Mouse (Mus musculus) midbrain, embryonic 16.5 days (tissue): Measurements from ENCODE around the gene Gpr137b. TPM values are rescaled to one million over a fixed set of nuclear protein-coding genes. Genes with fewer than 3 reads are reported as not detected.
"Not testable (repeated sequence)": the region's sequence is repeated elsewhere in the genome, so short reads cannot be mapped to it uniquely, and the experiment has no call there.

ENCODE experiments used
- ATAC-seq: fragments of 200-750 bp; cut with Nextera tagmentation; 2 replicates; pipeline ENCODE4 v1.8.0; 2017; ENCODE audit warnings: moderate TSS enrichment
- H3K27ac ChIP-seq: fragments of 300-500 bp; sonication (generic); 2 replicates; pipeline ENCODE4 v1.5.1; 2014; ENCODE audit warnings: mild to moderate bottlenecking, low read length, mixed read lengths
- H3K27me3 ChIP-seq: fragments of 300-500 bp; sonication (generic); 2 replicates; pipeline ENCODE4 v1.6.1; 2014; ENCODE audit warnings: low read depth, low read length, mixed read lengths; ENCODE audit not compliant: control insufficient read depth, insufficient read depth
- H3K36me3 ChIP-seq: fragments of 300-500 bp; sonication (generic); 2 replicates; pipeline ENCODE4 v1.6.1; 2014; ENCODE audit warnings: mild to moderate bottlenecking, low read length, moderate library complexity, mixed read lengths; ENCODE audit not compliant: control insufficient read depth, insufficient read depth
- H3K4me1 ChIP-seq: fragments of 300-500 bp; sonication (generic); 2 replicates; pipeline ENCODE4 v1.6.1; 2014; ENCODE audit warnings: mild to moderate bottlenecking, low read length, mixed read lengths; ENCODE audit not compliant: control insufficient read depth, insufficient read depth
- H3K4me2 ChIP-seq: fragments of 300-500 bp; sonication (generic); 2 replicates; pipeline ENCODE4 v1.6.1; 2014; ENCODE audit warnings: mild to moderate bottlenecking, low read length, mixed read lengths
- H3K4me3 ChIP-seq: fragments of 300-500 bp; sonication (generic); 2 replicates; pipeline ENCODE4 v1.5.1; 2014; ENCODE audit warnings: low read depth, mild to moderate bottlenecking, low read length, moderate library complexity, mixed read lengths
- H3K9ac ChIP-seq: fragments of 300-500 bp; sonication (generic); 2 replicates; pipeline ENCODE4 v1.6.1; 2014; ENCODE audit warnings: low read depth, low read length, mixed read lengths
- H3K9me3 ChIP-seq: fragments of 300-500 bp; sonication (generic); replicated peaks from 2 replicates; pipeline ENCODE4 v1.6.1; 2014; ENCODE audit warnings: mild to moderate bottlenecking, low read length, mixed read lengths; ENCODE audit not compliant: control insufficient read depth, poor library complexity, severe bottlenecking
- WGBS: fragments of 180-500 bp; shearing (Covaris S2); extraction: QIAGEN DNeasy Blood & Tissue Kit; methylation state at CpG from one replicate; pipeline ENCODE4 v1.1.7; 2014; 5-methylcytosine and 5-hydroxymethylcytosine counted together
- polyA plus RNA-seq: library from polyadenylated mRNA; unstranded; fragments of >200 nt; fragmentation: Nextera tagmentation; extraction: Ambion mirVana; gene quantifications from 2 replicates; pipeline ENCODE4 v1.2.1, GENCODE M21; 2015

Gene Gpr137b
- polyA plus RNA-seq, 1 experiment from 2014 or later = 28.5 TPM

GRCm38 (mm10) chr13:13350681-13351080, 43.1 kb downstream of the Gpr137b start:
- H3K27ac ChIP-seq, H3K4me2 ChIP-seq, H3K27me3 ChIP-seq, H3K9ac ChIP-seq, H3K4me1 ChIP-seq, ATAC-seq, H3K9me3 ChIP-seq, H3K36me3 ChIP-seq, H3K4me3 ChIP-seq: not testable (repeated sequence)
- WGBS = 81% methylated on average over 7 of the region's 7 CpGs

GRCm38 (mm10) chr13:13349288-13349687, 44.5 kb downstream of the Gpr137b start:
- Histone ChIP-seq H3K9ac (no peak overlapping the region), H3K4me2 (no peak overlapping the region), H3K36me3 (no peaks in the 10 kb centered on the region), H3K27ac (no peak overlapping the region), H3K9me3 (no peaks in the 10 kb centered on the region), H3K27me3 (no peaks in the 10 kb centered on the region), H3K4me1 (no peaks in the 10 kb centered on the region), H3K4me3 (no peak overlapping the region)
- ATAC-seq = no peak
- 71% methylated on average over 4 of the region's 4 CpGs for WGBS

- WGBS = 47% methylated on average over 12 of the region's 12 CpGs
- not testable (repeated sequence) for H3K4me1 ChIP-seq, H3K27ac ChIP-seq, H3K9ac ChIP-seq, H3K9me3 ChIP-seq, H3K27me3 ChIP-seq, H3K4me2 ChIP-seq, H3K36me3 ChIP-seq, ATAC-seq, H3K4me3 ChIP-seq
Observed at GRCm38 (mm10) chr13:13347634-13348412, 46.0 kb downstream of the Gpr137b start.

GRCm38 (mm10) chr13:13337361-13337760, 56.5 kb downstream of the Gpr137b start:
- not testable (repeated sequence) for H3K4me3 ChIP-seq, H3K27me3 ChIP-seq, H3K4me1 ChIP-seq, H3K36me3 ChIP-seq, ATAC-seq, H3K9me3 ChIP-seq, H3K27ac ChIP-seq, H3K9ac ChIP-seq, H3K4me2 ChIP-seq
- 95% methylated on average over 7 of the region's 8 CpGs for WGBS

- Histone ChIP-seq H3K4me1 (no peaks in the 10 kb centered on the region), H3K4me2 (no peak overlapping the region)
Observed at GRCm38 (mm10) chr13:13328876-13329275, 64.9 kb downstream of the Gpr137b start.

More at GRCm38 (mm10) chr13:13328876-13329275, 64.9 kb downstream of the Gpr137b start:
- no peak for ATAC-seq
- Histone ChIP-seq H3K36me3 (no peaks in the 10 kb centered on the region), H3K27me3 (no peaks in the 10 kb centered on the region), H3K27ac (no peak overlapping the region), H3K4me3 (no peak overlapping the region), H3K9me3 (no peaks in the 10 kb centered on the region), H3K9ac (no peak overlapping the region)
- WGBS = 2% methylated on average over 2 of the region's 2 CpGs

Other genes with a start within 250 kb of the Gpr137b start
- gene Prl2c5, start 211.3 kb downstream of the Gpr137b start, polyA plus RNA-seq = not detected in 2 replicates
- gene Nid1, start 43.5 kb upstream of the Gpr137b start, polyA plus RNA-seq = 35.7 and 37.8 TPM in 2 replicates
- gene Lyst, start 196.4 kb upstream of the Gpr137b start, polyA plus RNA-seq = 3.9 and 4.5 TPM in 2 replicates